Mouse (Mus musculus) regulatory T cell (primary cell): ENCODE measurements around the gene Ntn1.

Source experiments
- in situ Hi-C: fragments of 300-600 bp; cut with MboI, MseI; formaldehyde crosslinking; loops from one replicate; pipeline ENCODE4 v1.15.1; 2025; ENCODE audit warnings: high pct_unique_total_duplicates

Ntn1 gene

GRCm38 (mm10) chr11:68215206-68215912 is 185.3 kb downstream of the Ntn1 start:
- in situ Hi-C loops, result no loop called here

DNA sequence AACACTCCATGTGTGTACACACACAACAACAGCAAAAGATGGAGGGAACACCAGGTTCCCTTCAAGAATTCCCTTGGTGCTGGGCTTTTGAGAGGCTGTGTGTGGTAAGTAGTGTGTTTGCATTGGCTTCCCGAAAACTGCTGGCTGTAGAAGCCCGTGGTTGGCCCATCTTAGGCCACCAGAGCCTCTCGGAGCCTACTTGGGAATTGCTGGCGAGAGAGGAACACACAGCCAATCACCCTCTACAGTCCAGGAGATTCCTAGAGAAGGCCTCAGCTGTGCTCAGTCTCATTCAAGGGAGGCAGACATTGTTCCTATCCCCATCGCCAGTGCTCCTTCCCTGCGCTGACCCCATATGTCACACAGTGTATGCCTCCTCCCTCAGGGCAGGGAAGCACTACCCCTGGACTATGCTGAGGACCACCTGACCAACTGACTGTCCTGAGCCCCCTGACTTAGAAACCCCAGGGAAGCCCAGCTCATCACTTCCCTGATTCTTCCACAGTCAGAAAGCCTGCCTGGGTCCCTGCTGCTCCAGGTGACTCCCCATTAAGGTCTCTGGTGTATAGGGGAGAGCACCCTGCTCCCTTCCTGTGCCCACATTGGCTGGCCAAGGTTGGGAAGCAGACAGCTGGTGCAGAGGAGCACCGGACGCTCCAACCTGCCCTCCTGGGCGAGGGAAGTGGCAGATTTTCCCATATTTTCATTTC is 186.0 kb downstream of the Ntn1 start:
- in situ Hi-C loops, result no loop called here

GRCm38 (mm10) chr11:68213896-68214295 is 186.7 kb downstream of the Ntn1 start:
- in situ Hi-C loops, result no loop called here

- in situ Hi-C loops, result no loop called here
These were observed 188.6 kb downstream of the Ntn1 start for GRCm38 (mm10) chr11:68211924-68212578.

DNA sequence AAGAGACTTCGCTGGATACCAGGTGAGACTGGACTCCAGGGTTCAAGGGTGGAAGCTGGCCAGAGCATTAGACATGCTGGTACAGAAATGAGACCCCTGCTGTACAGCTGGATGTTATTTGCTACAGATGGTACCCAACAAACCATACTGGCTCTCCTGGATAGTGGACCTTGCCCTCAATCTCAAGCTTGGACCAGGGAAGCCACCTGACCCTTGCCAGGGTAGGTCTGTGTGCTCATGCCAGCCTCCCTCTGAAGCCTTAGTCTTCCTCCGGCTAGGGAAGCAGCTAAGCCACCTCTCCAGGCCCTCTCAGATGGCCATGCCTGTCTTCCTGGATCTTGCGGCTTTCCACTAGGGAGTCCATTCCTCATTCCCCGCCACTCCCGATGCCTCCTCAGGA is 189.9 kb downstream of the Ntn1 start:
- in situ Hi-C loops, result no loop called here

DNA sequence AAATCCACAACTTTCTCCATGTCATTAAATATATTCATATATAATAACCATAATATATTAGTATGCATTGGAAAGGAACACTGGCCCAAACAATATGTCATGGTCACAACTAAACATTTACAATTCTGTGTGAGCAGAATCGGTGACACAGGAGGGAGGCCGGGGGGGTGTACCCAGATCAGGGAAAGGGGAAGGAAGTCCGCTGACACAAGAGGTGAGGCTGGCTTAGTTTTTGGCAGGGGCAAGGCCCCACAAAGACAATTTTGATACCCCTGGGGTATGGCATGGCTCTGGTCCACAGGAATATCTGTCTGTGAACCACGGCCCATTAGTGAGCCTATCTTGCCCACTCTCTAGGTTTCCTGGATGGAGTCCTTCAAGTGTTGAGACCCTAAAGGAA is 191.1 kb downstream of the Ntn1 start:
- in situ Hi-C loops, result no loop called here

- in situ Hi-C loops, result no loop called here
These were observed 192.0 kb downstream of the Ntn1 start for GRCm38 (mm10) chr11:68208582-68208981.

GRCm38 (mm10) chr11:68208023-68208422 is 192.6 kb downstream of the Ntn1 start:
- in situ Hi-C loops, result no loop called here

DNA sequence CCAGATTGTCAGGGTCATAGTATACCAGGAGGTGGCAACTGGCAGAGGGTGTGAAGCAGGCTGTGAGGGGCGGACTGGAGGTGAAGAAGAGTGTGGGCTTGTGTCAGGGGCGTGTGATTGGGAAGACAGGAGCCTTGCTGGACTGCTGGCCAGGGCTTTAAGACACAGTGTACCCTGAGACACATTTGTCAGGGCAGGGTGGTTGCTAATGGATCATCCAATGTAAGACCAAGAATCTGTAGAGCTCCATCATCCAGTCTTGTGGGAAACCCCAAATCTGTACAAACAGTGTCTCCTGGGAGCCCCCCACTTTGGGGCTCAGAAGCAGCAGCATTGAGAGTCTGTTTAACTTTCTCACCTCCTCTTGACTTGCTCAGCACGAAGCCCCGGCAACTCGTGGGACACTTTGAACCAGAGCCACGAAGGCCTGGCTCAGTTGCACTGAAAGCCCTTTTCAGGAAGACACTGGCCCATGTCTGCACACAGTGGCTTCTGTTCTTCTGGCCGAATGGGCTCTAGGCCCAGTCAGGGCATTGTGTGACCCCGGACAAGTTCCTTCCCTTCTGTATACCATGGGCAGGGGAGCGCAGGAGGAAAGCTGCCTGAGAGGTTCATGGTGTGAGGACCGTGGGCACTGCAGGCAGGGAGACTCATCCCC is 194.9 kb downstream of the Ntn1 start:
- in situ Hi-C loops, result no loop called here

GRCm38 (mm10) chr11:68204407-68204806 is 196.2 kb downstream of the Ntn1 start:
- in situ Hi-C loops, result no loop called here

DNA sequence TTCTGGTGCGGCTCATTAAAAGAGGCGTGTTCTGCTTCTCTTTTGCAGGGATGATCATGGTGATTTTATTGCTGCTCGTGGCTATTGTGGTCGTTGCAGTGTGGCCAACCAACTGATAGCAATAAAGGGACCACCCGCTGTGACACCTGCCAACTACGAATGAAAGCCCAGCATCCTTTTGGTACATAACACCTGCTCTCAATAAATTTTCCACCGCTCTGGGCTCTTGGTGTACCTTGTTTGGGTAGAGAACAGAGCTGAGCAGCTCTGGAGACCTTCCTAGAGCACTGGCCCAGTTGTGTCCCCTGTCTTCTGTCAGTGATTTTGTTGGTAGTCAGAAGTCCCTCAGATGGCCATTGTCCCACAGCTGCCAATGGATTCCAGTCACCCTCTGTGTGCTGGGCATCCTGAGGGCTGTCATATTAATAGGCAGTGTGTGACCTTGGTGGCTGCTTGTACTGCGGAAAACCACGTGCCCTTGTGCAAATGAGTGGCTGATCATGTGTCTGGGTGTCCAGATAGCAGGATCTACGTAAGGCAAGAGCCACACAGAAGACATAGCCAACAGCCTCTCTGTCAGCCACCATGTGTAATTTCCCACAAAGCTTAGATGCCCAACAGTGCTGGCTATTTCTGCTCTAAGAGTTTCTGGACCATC is 196.8 kb downstream of the Ntn1 start:
- in situ Hi-C loops, result no loop called here

DNA sequence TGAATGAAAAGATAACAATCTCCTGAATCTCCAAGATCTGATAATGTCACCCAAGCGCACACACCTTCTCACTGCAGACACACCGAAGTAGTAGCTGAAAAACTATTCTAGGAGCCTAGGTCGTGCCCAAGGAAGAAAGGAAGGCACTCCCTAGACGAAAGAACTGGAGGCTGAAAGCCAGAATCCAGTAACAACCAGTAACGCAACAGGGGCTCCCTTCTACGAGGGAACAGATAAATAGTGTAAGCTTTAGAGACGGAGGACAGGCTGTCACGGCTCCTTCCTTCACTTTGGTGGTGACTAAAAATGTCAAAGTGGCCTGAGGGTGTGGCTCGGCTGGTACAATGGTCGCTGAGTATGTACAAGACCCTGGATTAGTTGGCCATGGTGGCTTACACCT is 198.1 kb downstream of the Ntn1 start:
- in situ Hi-C loops, result no loop called here

GRCm38 (mm10) chr11:68201811-68202459 is 198.7 kb downstream of the Ntn1 start:
- in situ Hi-C loops, result no loop called here

DNA sequence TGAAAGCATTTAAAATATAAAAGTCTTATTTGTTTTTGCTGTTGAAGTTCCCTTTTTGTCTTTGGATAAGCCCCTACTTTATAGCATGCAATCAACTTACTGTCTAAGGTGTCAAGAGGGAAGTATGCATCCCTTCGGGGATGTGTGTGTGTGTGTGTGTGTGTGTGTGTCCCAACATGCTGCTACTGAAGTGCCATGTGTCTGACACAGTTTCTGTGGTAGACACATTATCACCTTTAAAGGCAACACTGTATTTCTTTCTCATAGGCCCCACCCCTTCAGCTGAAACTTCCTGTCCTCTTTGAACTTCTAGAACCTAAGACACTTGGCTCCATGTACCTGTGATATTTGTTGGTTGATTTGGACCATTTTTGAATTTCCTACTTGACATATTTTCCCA is 199.6 kb downstream of the Ntn1 start:
- in situ Hi-C loops, result no loop called here

DNA sequence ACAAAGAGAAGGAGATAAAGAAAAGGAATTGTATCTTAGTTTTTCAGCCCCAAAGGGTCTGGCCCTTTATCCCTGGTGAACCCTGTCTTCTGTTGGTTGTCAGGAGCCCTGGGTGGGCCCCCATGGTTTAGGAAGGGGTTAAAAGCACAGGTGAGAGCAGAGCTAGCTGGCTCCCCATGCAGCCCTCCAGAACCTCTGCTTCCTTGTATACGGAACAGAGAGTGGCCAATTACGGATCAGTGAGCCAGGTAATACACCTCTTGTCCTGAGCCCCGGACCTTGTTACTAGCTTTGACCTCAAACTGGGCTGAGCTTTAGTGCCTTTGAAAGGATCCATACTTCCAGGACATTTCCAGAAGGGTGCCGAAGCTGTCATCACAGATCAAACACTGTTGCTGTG is 200.1 kb downstream of the Ntn1 start:
- in situ Hi-C loops, result no loop called here

GRCm38 (mm10) chr11:68199801-68200423 is 200.7 kb downstream of the Ntn1 start:
- in situ Hi-C loops, result loop anchor here (25.0 kb wide), 1 partner anchor 1587 kb away; the partner anchor contains the start of gene Chrnb1

GRCm38 (mm10) chr11:68199103-68199502 is 201.5 kb downstream of the Ntn1 start:
- in situ Hi-C loops, result loop anchor here (25.0 kb wide), 1 partner anchor 1588 kb away; the partner anchor contains the start of gene Chrnb1

GRCm38 (mm10) chr11:68198696-68199095 is 201.9 kb downstream of the Ntn1 start:
- in situ Hi-C loops, result loop anchor here (25.0 kb wide), 1 partner anchor 1589 kb away; the partner anchor contains the start of gene Chrnb1

DNA sequence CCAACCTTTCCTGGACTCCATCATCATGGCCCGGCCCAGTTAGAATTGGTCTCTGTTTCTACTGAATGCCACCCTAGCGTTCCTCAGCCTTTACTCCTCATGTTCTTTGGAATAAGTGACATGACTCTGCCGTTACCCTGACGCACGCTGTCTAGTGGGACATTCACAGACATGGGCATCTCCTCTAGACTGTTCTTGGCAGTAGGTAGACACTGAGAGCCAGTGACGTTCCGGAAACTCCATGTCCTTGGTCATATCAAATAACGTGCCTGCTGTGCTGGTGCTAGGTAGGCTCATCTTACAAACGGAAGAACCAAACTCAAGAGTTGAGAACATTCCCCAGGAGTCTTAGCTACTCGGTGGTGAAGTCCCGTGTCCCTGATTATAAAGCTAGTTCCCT is 203.2 kb downstream of the Ntn1 start:
- in situ Hi-C loops, result loop anchor here (25.0 kb wide), 1 partner anchor 1590 kb away; the partner anchor contains the start of gene Chrnb1

DNA sequence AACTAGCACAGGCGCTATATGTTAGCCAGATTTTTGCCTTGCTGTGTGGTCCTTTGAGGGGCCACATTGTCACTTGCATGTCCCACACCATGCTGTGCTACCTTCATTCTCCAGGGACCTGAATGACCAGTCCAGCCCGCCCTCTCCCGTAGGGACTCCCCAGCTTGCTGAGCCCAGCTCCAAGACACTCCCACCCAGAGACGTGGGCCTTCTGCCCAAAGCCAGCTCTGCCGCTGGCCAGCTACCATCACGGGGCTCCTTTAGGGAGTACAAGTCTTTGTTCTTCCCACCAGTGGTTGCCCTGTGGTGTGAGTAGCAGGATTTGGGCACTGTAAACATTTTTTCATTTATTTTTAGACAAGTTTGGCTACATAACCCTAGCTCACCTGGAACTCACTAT is 204.1 kb downstream of the Ntn1 start:
- in situ Hi-C loops, result loop anchor here (25.0 kb wide), 1 partner anchor 1591 kb away; the partner anchor contains the start of gene Chrnb1
